Mouse (Mus musculus) midbrain, embryonic 14.5 days (tissue): Measurements from ENCODE around the gene Rgl1. TPM values are rescaled to one million over a fixed set of nuclear protein-coding genes. Genes with fewer than 3 reads are reported as not detected.
A peak's percentile ranks its signal among the peaks of the same experiment; 100 is the strongest.

ENCODE experiments used
- ATAC-seq: fragments of 200-750 bp; cut with Nextera tagmentation; 2 replicates; pipeline ENCODE4 v1.8.0; 2017; ENCODE audit warnings: moderate number of reproducible peaks, moderate library complexity; ENCODE audit not compliant: low FRiP score, low TSS enrichment
- DNase-seq: peaks from one replicate; pipeline ENCODE4 v3.0.0-alpha.2; 2015
- H3K27ac ChIP-seq: fragments of 300-500 bp; sonication (generic); replicated peaks from 2 replicates; pipeline ENCODE4 v1.5.1; 2014; ENCODE audit warnings: mild to moderate bottlenecking, low read depth, low read length, moderate library complexity
- H3K27me3 ChIP-seq: fragments of 300-500 bp; sonication (generic); 2 replicates; pipeline ENCODE4 v1.6.1; 2014; ENCODE audit warnings: low read length, control low read depth, mixed read lengths; ENCODE audit not compliant: control insufficient read depth, insufficient read depth
- H3K36me3 ChIP-seq: fragments of 300-500 bp; sonication (generic); 2 replicates; pipeline ENCODE4 v1.6.1; 2014; ENCODE audit warnings: low read length, control low read depth; ENCODE audit not compliant: control insufficient read depth, insufficient read depth
- H3K4me1 ChIP-seq: fragments of 300-500 bp; sonication (generic); 2 replicates; pipeline ENCODE4 v1.6.1; 2014; ENCODE audit warnings: mild to moderate bottlenecking, antibody characterized with exemption, low read length, control low read depth; ENCODE audit not compliant: control insufficient read depth, insufficient read depth
- H3K4me2 ChIP-seq: fragments of 300-500 bp; sonication (generic); 2 replicates; pipeline ENCODE4 v1.6.1; 2014; ENCODE audit warnings: mild to moderate bottlenecking, low read length, moderate library complexity
- H3K4me3 ChIP-seq: fragments of 300-500 bp; sonication (generic); replicated peaks from 2 replicates; pipeline ENCODE4 v1.5.1; 2014; ENCODE audit warnings: low read depth, low read length
- H3K9ac ChIP-seq: fragments of 300-500 bp; sonication (generic); replicated peaks from 2 replicates; pipeline ENCODE4 v1.6.1; 2014; ENCODE audit warnings: mild to moderate bottlenecking, low read length, moderate library complexity
- H3K9me3 ChIP-seq: fragments of 300-500 bp; sonication (generic); 2 replicates; pipeline ENCODE4 v1.6.1; 2016; ENCODE audit warnings: low read length, control low read depth, mixed read lengths; ENCODE audit not compliant: control insufficient read depth
- WGBS: fragments of 180-500 bp; shearing (Covaris S2); extraction: QIAGEN DNeasy Blood & Tissue Kit; methylation state at CpG from one replicate; pipeline ENCODE4 v1.1.7; 2014; 5-methylcytosine and 5-hydroxymethylcytosine counted together
- polyA plus RNA-seq: library from polyadenylated mRNA; unstranded; fragments of >200 nt; fragmentation: Nextera tagmentation; extraction: Ambion mirVana; gene quantifications from 2 replicates; pipeline ENCODE4 v1.2.1, GENCODE M21; 2014

The Rgl1 gene
- polyA plus RNA-seq, 1 experiment from 2014 or later, result 16.6 TPM

DNA sequence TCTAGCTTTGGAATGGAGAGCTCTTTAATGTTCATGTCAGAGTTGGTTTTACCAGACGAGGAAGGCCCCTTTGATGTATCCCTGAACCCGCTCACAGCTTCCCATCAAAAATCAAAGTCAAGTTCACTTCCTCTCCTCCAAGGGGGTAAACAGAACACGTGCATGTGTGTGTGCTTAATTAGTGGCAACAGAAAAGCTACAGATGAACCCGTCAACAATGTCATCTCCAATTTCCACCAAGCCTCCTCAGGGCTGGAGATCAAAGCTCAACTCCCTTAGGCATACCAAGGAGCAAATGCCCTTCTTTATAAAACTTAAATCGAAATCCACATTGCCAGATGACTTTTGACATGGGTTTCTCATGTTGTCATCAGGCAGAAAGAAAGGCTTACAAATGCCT lies 191.1 kb downstream of the Rgl1 start:
- ATAC-seq, result no peak
- no peak overlapping the region for H3K4me3 ChIP-seq
- H3K4me1 ChIP-seq, result peaks cover 30% of the 10 kb centered on the region
- no peaks in the 10 kb centered on the region for H3K9me3 ChIP-seq
- H3K4me2 ChIP-seq, result no peak overlapping the region
- no peaks in the 10 kb centered on the region for H3K36me3 ChIP-seq
- WGBS, result 43% methylated on average over 5 of the region's 5 CpGs
- H3K9ac ChIP-seq, result no peak overlapping the region
- 0 out of 2 replicates have a peak, but pooled peaks cover 6% of the 10 kb centered on the region for H3K27me3 ChIP-seq
- no peak overlapping the region for H3K27ac ChIP-seq
- peak; percentile 48 for DNase-seq

DNA sequence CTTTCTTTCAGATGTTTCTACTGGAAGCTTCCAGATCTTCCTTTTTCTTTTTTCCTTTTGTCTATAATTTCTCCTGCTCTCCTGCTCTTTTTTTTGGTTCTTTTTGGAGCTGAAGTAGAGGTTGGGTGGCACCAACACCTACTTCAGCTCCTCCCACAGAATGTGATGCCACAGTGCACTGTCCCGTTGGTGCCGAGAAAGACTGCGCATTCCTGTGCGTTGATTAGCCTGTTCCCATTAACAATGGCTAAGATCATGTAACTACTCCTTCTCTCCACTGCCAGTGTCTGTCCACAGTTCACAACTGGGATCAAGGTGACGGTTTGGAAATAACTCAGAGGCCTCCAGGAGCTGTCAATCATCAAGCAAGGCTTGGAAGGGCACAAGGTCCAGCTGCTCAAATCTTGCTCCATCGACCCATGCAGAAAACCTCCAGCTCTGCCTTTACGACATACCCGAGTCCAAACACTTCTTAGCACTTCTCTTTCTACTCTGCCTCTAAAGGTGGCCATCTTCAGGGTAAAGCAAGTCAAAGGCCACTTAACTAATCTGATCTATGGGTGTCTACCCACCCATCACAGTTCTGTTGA lies 192.6 kb downstream of the Rgl1 start:
- H3K4me1 ChIP-seq, result peaks cover 30% of the 10 kb centered on the region
- no peak for DNase-seq
- no peak; the same call in 1 of the 2 replicates for ATAC-seq
- H3K9ac ChIP-seq, result no peak overlapping the region
- no peak overlapping the region for H3K4me3 ChIP-seq
- no peaks in the 10 kb centered on the region for H3K36me3 ChIP-seq
- no peaks in the 10 kb centered on the region for H3K27me3 ChIP-seq
- H3K27ac ChIP-seq, result 0 out of 2 replicates have a peak overlapping the region, but pooled peaks have one; percentile 15
- WGBS, result 18% methylated on average over 8 of the region's 8 CpGs
- H3K9me3 ChIP-seq, result no peaks in the 10 kb centered on the region
- no peak overlapping the region for H3K4me2 ChIP-seq

DNA sequence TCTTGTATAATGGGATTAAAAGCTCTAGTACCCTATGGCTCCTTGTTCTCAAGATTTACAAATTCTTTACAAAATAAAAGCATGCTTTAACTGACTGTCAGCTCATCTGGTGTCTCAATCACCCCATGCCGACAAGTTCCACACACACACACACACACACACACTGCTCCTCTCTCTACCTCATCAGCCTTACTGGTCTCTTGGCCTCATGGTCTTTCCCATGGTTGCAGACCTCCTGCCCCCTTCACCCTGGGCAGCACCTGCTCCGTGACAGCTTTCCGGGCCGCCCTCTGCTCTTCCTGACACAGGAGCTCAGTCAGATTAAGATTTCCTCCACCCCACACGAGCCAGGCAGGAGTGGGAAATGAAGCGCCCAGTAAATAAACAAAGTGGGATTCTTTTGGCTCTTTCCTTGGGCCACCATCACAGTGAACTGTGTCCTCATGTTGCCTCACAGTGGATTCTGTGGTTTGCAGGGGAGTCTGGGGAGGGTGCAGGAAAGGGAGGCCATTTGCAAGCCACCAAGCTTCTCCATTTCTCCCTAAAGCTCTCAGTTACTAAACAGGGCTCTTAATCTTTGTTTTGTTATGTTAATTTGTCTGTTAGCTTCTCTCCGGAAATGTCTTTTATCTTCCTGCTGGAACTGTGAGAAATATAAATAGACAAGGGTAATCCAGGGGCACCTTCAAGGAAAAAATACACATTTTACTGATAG lies 193.2 kb downstream of the Rgl1 start:
- Histone ChIP-seq H3K27ac (peak overlapping the region; percentile 43), H3K4me1 (peaks cover 30% of the 10 kb centered on the region), H3K27me3 (no peaks in the 10 kb centered on the region), H3K4me3 (no peak overlapping the region), H3K9me3 (no peaks in the 10 kb centered on the region), H3K36me3 (no peaks in the 10 kb centered on the region), H3K4me2 (no peak overlapping the region), H3K9ac (no peak overlapping the region)
- peak; percentile 41 for DNase-seq
- no peak for ATAC-seq
- WGBS, result 7% methylated on average over 7 of the region's 7 CpGs

DNA sequence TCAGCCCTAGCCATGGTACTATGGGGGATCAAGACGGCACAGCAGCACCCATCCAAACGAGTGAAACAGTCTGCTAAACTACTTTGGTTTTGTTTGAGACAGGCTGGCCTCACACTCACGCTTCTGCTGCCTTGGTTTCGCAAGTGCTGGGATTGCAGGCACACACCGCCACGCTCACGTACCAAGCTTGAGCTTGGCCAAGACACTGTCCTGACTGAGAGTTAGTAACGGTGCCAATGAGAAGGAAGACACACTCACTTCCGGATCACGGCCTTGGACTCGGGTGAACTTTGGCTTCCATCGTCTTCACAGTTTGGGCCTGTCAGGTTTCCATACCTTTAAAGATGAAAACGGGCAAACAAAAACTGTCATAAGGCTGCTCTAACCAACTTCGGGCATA lies 194.8 kb downstream of the Rgl1 start:
- ATAC-seq, result no peak
- no peaks in the 10 kb centered on the region for H3K9me3 ChIP-seq
- H3K27ac ChIP-seq, result no peak overlapping the region
- no peaks in the 10 kb centered on the region for H3K36me3 ChIP-seq
- no peak overlapping the region for H3K9ac ChIP-seq
- no peak overlapping the region for H3K4me2 ChIP-seq
- no peak overlapping the region for H3K4me3 ChIP-seq
- no peak for DNase-seq
- 95% methylated on average over 14 of the region's 14 CpGs for WGBS
- H3K27me3 ChIP-seq, result peaks cover 9% of the 10 kb centered on the region; the same call in 1 of the 2 replicates
- H3K4me1 ChIP-seq, result peaks cover 23% of the 10 kb centered on the region

DNA sequence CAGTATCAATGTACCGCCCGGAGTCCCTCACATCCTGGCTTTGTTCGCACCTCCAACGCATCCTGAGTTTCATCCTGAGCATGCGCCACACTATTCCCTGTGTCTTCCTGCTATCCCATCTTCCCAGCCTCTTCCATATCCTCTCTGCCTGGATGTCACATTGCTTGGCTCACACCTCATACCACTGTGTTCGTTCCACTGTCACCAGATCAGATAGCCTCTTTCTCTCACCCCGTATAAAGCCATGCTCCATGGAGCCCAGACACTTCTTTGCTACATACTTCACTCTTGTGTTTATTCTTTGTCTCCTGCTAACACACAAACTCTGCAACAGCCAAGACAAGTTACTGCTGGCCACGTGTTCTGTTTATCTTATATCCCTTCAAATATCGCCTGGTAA lies 195.5 kb downstream of the Rgl1 start:
- H3K9ac ChIP-seq, result no peak overlapping the region
- no peak overlapping the region for H3K4me3 ChIP-seq
- WGBS, result 95% methylated on average over 9 of the region's 9 CpGs
- no peaks in the 10 kb centered on the region for H3K9me3 ChIP-seq
- peaks cover 19% of the 10 kb centered on the region for H3K4me1 ChIP-seq
- no peak for DNase-seq
- no peak overlapping the region for H3K27ac ChIP-seq
- H3K4me2 ChIP-seq, result no peak overlapping the region
- no peaks in the 10 kb centered on the region for H3K36me3 ChIP-seq
- peaks cover 9% of the 10 kb centered on the region; the same call in 1 of the 2 replicates for H3K27me3 ChIP-seq
- ATAC-seq, result no peak

DNA sequence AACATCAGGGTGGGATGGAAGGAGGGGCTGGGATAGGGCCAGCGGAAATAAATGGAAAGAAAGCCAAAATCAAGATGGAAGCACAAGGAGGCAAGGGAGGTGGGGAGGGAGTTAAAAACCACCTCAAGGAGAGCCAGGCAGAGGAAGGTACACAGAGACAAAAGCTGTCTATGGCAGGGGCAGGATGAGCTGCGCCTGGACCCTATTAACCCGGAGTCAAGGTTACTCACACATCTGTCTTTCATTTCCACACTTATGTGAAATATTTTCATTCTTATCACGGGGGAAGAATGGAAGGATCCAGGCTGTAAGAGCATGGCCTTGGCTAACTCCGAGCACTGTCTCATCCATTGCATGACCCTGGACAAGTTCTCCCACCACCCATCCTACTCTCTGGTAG lies 202.9 kb downstream of the Rgl1 start:
- 81% methylated on average over 5 of the region's 5 CpGs for WGBS
- H3K9ac ChIP-seq, result no peak overlapping the region
- peaks cover 9% of the 10 kb centered on the region; the same call in 1 of the 2 replicates for H3K27me3 ChIP-seq
- no peaks in the 10 kb centered on the region for H3K9me3 ChIP-seq
- no peak overlapping the region for H3K27ac ChIP-seq
- no peaks in the 10 kb centered on the region for H3K36me3 ChIP-seq
- peaks cover 8% of the 10 kb centered on the region; the same call in 1 of the 2 replicates for H3K4me1 ChIP-seq
- no peak overlapping the region for H3K4me3 ChIP-seq
- no peak for DNase-seq
- H3K4me2 ChIP-seq, result no peak overlapping the region
- ATAC-seq, result no peak

DNA sequence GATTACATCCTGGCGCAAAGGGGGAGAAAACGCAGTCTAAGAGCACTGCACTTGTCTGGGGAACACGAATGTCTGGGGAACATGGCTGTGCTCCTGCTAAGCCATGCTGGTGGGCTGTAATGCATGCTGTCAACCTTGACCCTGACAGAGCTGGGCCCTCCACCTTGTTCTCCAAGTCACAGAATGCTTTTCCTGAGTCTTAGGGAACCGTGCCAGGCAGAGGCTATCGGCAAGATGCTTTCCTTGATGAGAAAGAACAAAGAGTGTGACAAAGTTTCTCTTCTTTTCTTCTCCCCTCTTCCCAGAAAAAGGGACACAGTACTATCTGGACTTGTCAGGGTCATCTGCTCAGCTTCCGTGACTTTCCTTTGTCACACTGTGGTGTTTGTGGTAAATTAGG lies 203.3 kb downstream of the Rgl1 start:
- ATAC-seq, result no peak
- no peaks in the 10 kb centered on the region for H3K9me3 ChIP-seq
- DNase-seq, result no peak
- H3K27me3 ChIP-seq, result peaks cover 9% of the 10 kb centered on the region; the same call in 1 of the 2 replicates
- no peaks in the 10 kb centered on the region for H3K36me3 ChIP-seq
- WGBS, result 64% methylated on average over 6 of the region's 6 CpGs
- no peak overlapping the region for H3K27ac ChIP-seq
- H3K4me1 ChIP-seq, result peaks cover 8% of the 10 kb centered on the region; the same call in 1 of the 2 replicates
- H3K4me2 ChIP-seq, result no peak overlapping the region
- H3K9ac ChIP-seq, result no peak overlapping the region
- H3K4me3 ChIP-seq, result no peak overlapping the region

DNA sequence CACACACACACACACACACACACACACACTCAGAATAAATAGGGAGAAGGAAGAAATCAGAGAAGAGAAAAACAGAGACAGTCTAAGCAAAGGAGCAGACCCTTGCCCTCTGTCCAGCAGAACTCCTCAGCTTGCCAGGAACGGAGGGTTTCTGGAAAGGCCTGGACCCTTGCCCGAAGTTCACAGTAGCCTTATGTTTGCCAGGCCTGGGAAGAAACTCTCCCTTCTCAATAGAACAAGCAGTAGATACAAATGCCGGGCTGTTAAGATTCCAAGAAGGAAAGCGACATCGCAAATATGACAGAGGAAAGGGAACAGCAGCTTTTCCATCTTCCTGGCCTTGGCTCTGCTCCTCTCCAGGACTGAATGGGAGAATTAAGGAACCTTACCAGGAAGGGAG lies 205.7 kb downstream of the Rgl1 start:
- DNase-seq, result no peak
- ATAC-seq, result no peak
- Histone ChIP-seq H3K27ac (no peak overlapping the region), H3K36me3 (no peaks in the 10 kb centered on the region), H3K4me1 (peaks cover 16% of the 10 kb centered on the region), H3K27me3 (no peaks in the 10 kb centered on the region), H3K4me3 (no peak overlapping the region), H3K9ac (no peak overlapping the region), H3K4me2 (no peak overlapping the region), H3K9me3 (no peaks in the 10 kb centered on the region)
- WGBS, result 82% methylated on average over 5 of the region's 5 CpGs
